Mouse (Mus musculus): ENCODE data around the gene Tbc1d32. TPM values are rescaled to one million over a fixed set of nuclear protein-coding genes. Genes with fewer than 3 reads are reported as not detected.

Tbc1d32 gene
- total RNA-seq, 2 experiments from 2014 or later: 8.5 to 8.9 TPM

GRCm38 (mm10) chr10:56114951-56115635, 113.4 kb downstream of the Tbc1d32 start:
- DNase-seq (ENCODE audit: low spot score in 2 of 2): peak; percentile 34 to 39

GRCm38 (mm10) chr10:56106996-56107334, 121.5 kb downstream of the Tbc1d32 start:
- no peak for DNase-seq (ENCODE audit: low spot score in 2 of 2)

GRCm38 (mm10) chr10:56106333-56106995, 122.0 kb downstream of the Tbc1d32 start, which contains the start of gene Msl3l2:
Gene Msl3l2 (plus strand): TSS chr10:56106917.
- DNase-seq (ENCODE audit: low spot score in 2 of 2): peak; percentile 58 to 90

- DNase-seq (ENCODE audit: low spot score in 2 of 2): no peak
These were observed 128.7 kb downstream of the Tbc1d32 start for GRCm38 (mm10) chr10:56099641-56100310.

- DNase-seq (ENCODE audit: low spot score in 2 of 2): no peak
These were observed 129.4 kb downstream of the Tbc1d32 start for GRCm38 (mm10) chr10:56099126-56099525.

GRCm38 (mm10) chr10:56096757-56097156, 131.7 kb downstream of the Tbc1d32 start:
- DNase-seq (ENCODE audit: low spot score in 2 of 2): no peak

- DNase-seq (ENCODE audit: low spot score in 2 of 2): no peak
These were observed 133.9 kb downstream of the Tbc1d32 start for GRCm38 (mm10) chr10:56094586-56094985.

- DNase-seq (ENCODE audit: low spot score in 2 of 2): no peak
These were observed 138.8 kb downstream of the Tbc1d32 start for GRCm38 (mm10) chr10:56089714-56090113.

GRCm38 (mm10) chr10:56062746-56063145, 165.7 kb downstream of the Tbc1d32 start:
- DNase-seq (ENCODE audit: low spot score in 2 of 2): no peak

- no peak for DNase-seq (ENCODE audit: low spot score in 2 of 2)
These were observed 167.2 kb downstream of the Tbc1d32 start for GRCm38 (mm10) chr10:56061238-56061830.

- no peak for DNase-seq (ENCODE audit: low spot score in 2 of 2)
These were observed 169.5 kb downstream of the Tbc1d32 start for GRCm38 (mm10) chr10:56058979-56059422.

GRCm38 (mm10) chr10:56025400-56025799, 203.1 kb downstream of the Tbc1d32 start:
- no peak for DNase-seq (ENCODE audit: low spot score in 2 of 2)

- DNase-seq (ENCODE audit: low spot score in 2 of 2): no peak
These were observed 203.9 kb downstream of the Tbc1d32 start for GRCm38 (mm10) chr10:56024579-56024978.

- no peak for DNase-seq (ENCODE audit: low spot score in 2 of 2)
These were observed 248.5 kb downstream of the Tbc1d32 start for GRCm38 (mm10) chr10:55979898-55980521.

GRCm38 (mm10) chr10:55978001-55978400, 250.5 kb downstream of the Tbc1d32 start:
- DNase-seq (ENCODE audit: low spot score in 2 of 2): no peak

Other genes with a start within 250 kb of the Tbc1d32 start
- 10 to 100 TPM; 13.2 to 16.7 TPM for gene Msl3l2, start 121.8 kb downstream of the Tbc1d32 start, total RNA-seq (2021)
- 100 to 1,000 TPM; 218 to 248 TPM for gene Gja1, start 148.6 kb upstream of the Tbc1d32 start, total RNA-seq (2021)

All from adrenal gland, postnatal 4 days (tissue).